Mouse (Mus musculus): Measurements from ENCODE around the gene Specc1. TPM values are rescaled to one million over a fixed set of nuclear protein-coding genes. Genes with fewer than 3 reads are reported as not detected.

Gene Specc1
- polyA plus RNA-seq, 1 experiment from 2014 or later, result 14.3 TPM

GRCm38 (mm10) chr11:61960096-61960495, 3.5 kb downstream of the Specc1 start:
- Histone ChIP-seq H3K27ac (ENCODE audit: low read depth, low read length) (no peak overlapping the region), H3K9ac (ENCODE audit: low read depth, low read length) (no peak overlapping the region), H3K4me3 (ENCODE audit: low read length) (no peak overlapping the region), H3K9me3 (ENCODE audit: control insufficient read depth, low read length) (no peaks in the 10 kb centered on the region), H3K36me3 (ENCODE audit: control insufficient read depth, insufficient read depth, low read length) (no peaks in the 10 kb centered on the region), H3K27me3 (replicated peaks; ENCODE audit: control insufficient read depth, insufficient read depth, low read length) (peaks cover 5% of the 10 kb centered on the region; the same call in 1 of the 2 replicates), H3K4me1 (ENCODE audit: control insufficient read depth, insufficient read depth, low read depth, low read length) (no peaks in the 10 kb centered on the region), H3K4me2 (ENCODE audit: low read length) (no peak overlapping the region)
- ATAC-seq, result no peak
- WGBS, result 91% methylated on average over 2 of the region's 2 CpGs

- H3K4me3 ChIP-seq (ENCODE audit: low read length), result no peak overlapping the region
- H3K27ac ChIP-seq (ENCODE audit: low read depth, low read length), result no peak overlapping the region
- WGBS, result 78% methylated on average over 6 of the region's 6 CpGs
- ATAC-seq, result no peak
- no peaks in the 10 kb centered on the region for H3K9me3 ChIP-seq (ENCODE audit: control insufficient read depth, low read length)
- no peak overlapping the region for H3K9ac ChIP-seq (ENCODE audit: low read depth, low read length)
- peaks cover 5% of the 10 kb centered on the region; the same call in 1 of the 2 replicates for H3K27me3 ChIP-seq (replicated peaks; ENCODE audit: control insufficient read depth, insufficient read depth, low read length)
- H3K4me1 ChIP-seq (ENCODE audit: control insufficient read depth, insufficient read depth, low read depth, low read length), result no peaks in the 10 kb centered on the region
- no peak overlapping the region for H3K4me2 ChIP-seq (ENCODE audit: low read length)
- H3K36me3 ChIP-seq (ENCODE audit: control insufficient read depth, insufficient read depth, low read length), result no peaks in the 10 kb centered on the region
These were observed 6.1 kb downstream of the Specc1 start for GRCm38 (mm10) chr11:61962684-61963083.

GRCm38 (mm10) chr11:61963193-61963592, 6.6 kb downstream of the Specc1 start:
- no peaks in the 10 kb centered on the region for H3K36me3 ChIP-seq (ENCODE audit: control insufficient read depth, insufficient read depth, low read length)
- H3K4me1 ChIP-seq (ENCODE audit: control insufficient read depth, insufficient read depth, low read depth, low read length), result no peaks in the 10 kb centered on the region
- WGBS, result 80% methylated on average over 3 of the region's 3 CpGs
- no peaks in the 10 kb centered on the region for H3K9me3 ChIP-seq (ENCODE audit: control insufficient read depth, low read length)
- H3K4me3 ChIP-seq (ENCODE audit: low read length), result no peak overlapping the region
- no peak overlapping the region for H3K27ac ChIP-seq (ENCODE audit: low read depth, low read length)
- no peak overlapping the region for H3K4me2 ChIP-seq (ENCODE audit: low read length)
- H3K9ac ChIP-seq (ENCODE audit: low read depth, low read length), result no peak overlapping the region
- no peak for ATAC-seq
- H3K27me3 ChIP-seq (replicated peaks; ENCODE audit: control insufficient read depth, insufficient read depth, low read length), result peaks cover 5% of the 10 kb centered on the region; the same call in 1 of the 2 replicates

- WGBS, result 88% methylated on average over 5 of the region's 5 CpGs
- ATAC-seq, result no peak
- Histone ChIP-seq H3K27ac (ENCODE audit: low read depth, low read length) (no peak overlapping the region), H3K27me3 (replicated peaks; ENCODE audit: control insufficient read depth, insufficient read depth, low read length) (peaks cover under 1% of the 10 kb centered on the region; the same call in 1 of the 2 replicates), H3K4me1 (ENCODE audit: control insufficient read depth, insufficient read depth, low read depth, low read length) (no peaks in the 10 kb centered on the region), H3K9me3 (ENCODE audit: control insufficient read depth, low read length) (no peaks in the 10 kb centered on the region), H3K36me3 (ENCODE audit: control insufficient read depth, insufficient read depth, low read length) (no peaks in the 10 kb centered on the region), H3K9ac (ENCODE audit: low read depth, low read length) (no peak overlapping the region), H3K4me3 (ENCODE audit: low read length) (no peak overlapping the region), H3K4me2 (ENCODE audit: low read length) (no peak overlapping the region)
These were observed 8.0 kb downstream of the Specc1 start for GRCm38 (mm10) chr11:61964611-61965010.

- Histone ChIP-seq H3K27me3 (replicated peaks; ENCODE audit: control insufficient read depth, insufficient read depth, low read length) (no peaks in the 10 kb centered on the region), H3K36me3 (ENCODE audit: control insufficient read depth, insufficient read depth, low read length) (no peaks in the 10 kb centered on the region), H3K9me3 (ENCODE audit: control insufficient read depth, low read length) (no peaks in the 10 kb centered on the region), H3K27ac (ENCODE audit: low read depth, low read length) (no peak overlapping the region), H3K4me1 (ENCODE audit: control insufficient read depth, insufficient read depth, low read depth, low read length) (no peaks in the 10 kb centered on the region), H3K9ac (ENCODE audit: low read depth, low read length) (no peak overlapping the region), H3K4me3 (ENCODE audit: low read length) (no peak overlapping the region), H3K4me2 (ENCODE audit: low read length) (no peak overlapping the region)
- WGBS, result 84% methylated on average over 8 of the region's 8 CpGs
- ATAC-seq, result no peak
These were observed 10.5 kb downstream of the Specc1 start for GRCm38 (mm10) chr11:61967034-61967433.

- Histone ChIP-seq H3K27me3 (replicated peaks; ENCODE audit: control insufficient read depth, insufficient read depth, low read length) (no peaks in the 10 kb centered on the region), H3K4me2 (ENCODE audit: low read length) (no peak overlapping the region), H3K27ac (ENCODE audit: low read depth, low read length) (no peak overlapping the region), H3K36me3 (ENCODE audit: control insufficient read depth, insufficient read depth, low read length) (no peaks in the 10 kb centered on the region), H3K9ac (ENCODE audit: low read depth, low read length) (no peak overlapping the region), H3K9me3 (ENCODE audit: control insufficient read depth, low read length) (no peaks in the 10 kb centered on the region), H3K4me1 (ENCODE audit: control insufficient read depth, insufficient read depth, low read depth, low read length) (no peaks in the 10 kb centered on the region; the same call in 1 of the 2 replicates), H3K4me3 (ENCODE audit: low read length) (no peak overlapping the region)
- no peak for ATAC-seq
- 94% methylated on average over 2 of the region's 2 CpGs for WGBS
These were observed 12.3 kb downstream of the Specc1 start for GRCm38 (mm10) chr11:61968875-61969274.

GRCm38 (mm10) chr11:61970901-61971300, 14.3 kb downstream of the Specc1 start:
- 39% methylated on average over 5 of the region's 5 CpGs for WGBS
- Histone ChIP-seq H3K4me1 (ENCODE audit: control insufficient read depth, insufficient read depth, low read depth, low read length) (no peaks in the 10 kb centered on the region; the same call in 1 of the 2 replicates), H3K27me3 (replicated peaks; ENCODE audit: control insufficient read depth, insufficient read depth, low read length) (no peaks in the 10 kb centered on the region), H3K27ac (ENCODE audit: low read depth, low read length) (no peak overlapping the region), H3K36me3 (ENCODE audit: control insufficient read depth, insufficient read depth, low read length) (no peaks in the 10 kb centered on the region), H3K9me3 (ENCODE audit: control insufficient read depth, low read length) (no peaks in the 10 kb centered on the region), H3K4me2 (ENCODE audit: low read length) (no peak overlapping the region), H3K9ac (ENCODE audit: low read depth, low read length) (no peak overlapping the region), H3K4me3 (ENCODE audit: low read length) (no peak overlapping the region)
- no peak for ATAC-seq

- ATAC-seq, result no peak
These were observed 15.1 kb downstream of the Specc1 start for GRCm38 (mm10) chr11:61971441-61972221.

GRCm38 (mm10) chr11:61974106-61974707, 17.6 kb downstream of the Specc1 start:
- H3K27ac ChIP-seq (ENCODE audit: low read depth, low read length), result no peak overlapping the region
- no peak for ATAC-seq
- no peaks in the 10 kb centered on the region; the same call in 1 of the 2 replicates for H3K4me1 ChIP-seq (ENCODE audit: control insufficient read depth, insufficient read depth, low read depth, low read length)
- H3K9me3 ChIP-seq (ENCODE audit: control insufficient read depth, low read length), result no peaks in the 10 kb centered on the region
- H3K4me3 ChIP-seq (ENCODE audit: low read length), result no peak overlapping the region
- no peak overlapping the region for H3K4me2 ChIP-seq (ENCODE audit: low read length)
- 54% methylated on average over 13 of the region's 13 CpGs for WGBS
- no peaks in the 10 kb centered on the region for H3K36me3 ChIP-seq (ENCODE audit: control insufficient read depth, insufficient read depth, low read length)
- H3K27me3 ChIP-seq (replicated peaks; ENCODE audit: control insufficient read depth, insufficient read depth, low read length), result no peaks in the 10 kb centered on the region
- H3K9ac ChIP-seq (ENCODE audit: low read depth, low read length), result no peak overlapping the region; the same call in 1 of the 2 replicates

More at GRCm38 (mm10) chr11:61971441-61972221, 15.1 kb downstream of the Specc1 start:
- no peaks in the 10 kb centered on the region for H3K9me3 ChIP-seq (ENCODE audit: control insufficient read depth, low read length)
- 63% methylated on average over 7 of the region's 7 CpGs for WGBS
- no peak overlapping the region for H3K4me2 ChIP-seq (ENCODE audit: low read length)
- no peaks in the 10 kb centered on the region; the same call in 1 of the 2 replicates for H3K4me1 ChIP-seq (ENCODE audit: control insufficient read depth, insufficient read depth, low read depth, low read length)
- H3K27ac ChIP-seq (ENCODE audit: low read depth, low read length), result no peak overlapping the region
- no peaks in the 10 kb centered on the region for H3K27me3 ChIP-seq (replicated peaks; ENCODE audit: control insufficient read depth, insufficient read depth, low read length)
- H3K4me3 ChIP-seq (ENCODE audit: low read length), result no peak overlapping the region
- H3K9ac ChIP-seq (ENCODE audit: low read depth, low read length), result no peak overlapping the region
- H3K36me3 ChIP-seq (ENCODE audit: control insufficient read depth, insufficient read depth, low read length), result no peaks in the 10 kb centered on the region

Data from hindbrain, embryonic 16.5 days (tissue).